Mouse (Mus musculus) heart, postnatal 36 days (tissue): Measurements from ENCODE around the gene Rarb. TPM values are rescaled to one million over a fixed set of nuclear protein-coding genes. Genes with fewer than 3 reads are reported as not detected.

Experiments
- DNase-seq, 2 experiments: peaks; one replicate each; pipeline ENCODE4 v3.0.0; 2021 to 2022
- intact Hi-C: fragments of 180-260 bp; cut with DNase I; formaldehyde crosslinking; loops from one replicate; pipeline ENCODE4 v1.15.1; 2025
- total RNA-seq, 2 experiments: library from RNA; stranded (reverse); gene quantifications; 2 replicates each; pipeline ENCODE4 v1.2.3; 2021

Gene Rarb
- total RNA-seq, 2 experiments from 2014 or later, result 15.8 to 16.2 TPM

- intact Hi-C loops, result loop anchor here (2.0 kb wide), 1 partner anchor 24 kb away; no protein-coding TSS in a partner anchor
- DNase-seq, result peak; percentile 17 to 18
Measured at GRCm38 (mm10) chr14:16599224-16599623, 219.7 kb downstream of the Rarb start.

DNA sequence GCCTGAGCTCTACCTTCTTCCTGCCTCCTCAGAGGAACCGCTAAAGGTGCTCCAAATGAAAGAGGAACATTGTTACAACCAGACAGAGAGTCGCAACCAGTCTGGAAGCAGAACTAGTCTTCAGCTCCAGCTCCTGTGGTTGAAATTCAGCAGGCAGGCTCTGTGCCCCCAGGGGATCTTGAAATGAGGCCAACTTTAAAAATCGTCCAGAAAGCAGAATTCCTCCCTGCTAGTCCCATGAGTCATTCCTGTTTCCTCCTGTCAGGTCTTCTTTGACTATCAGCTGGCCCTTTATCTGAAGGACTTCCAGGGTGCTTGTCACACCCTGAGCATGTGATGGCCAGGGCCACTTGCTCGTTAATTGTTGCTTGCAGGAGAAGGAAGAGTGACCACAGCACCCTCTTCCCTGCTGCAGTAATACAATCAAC, 220.9 kb downstream of the Rarb start:
- peak; percentile 17 to 39 for DNase-seq
- intact Hi-C loops, result loop anchor here (2.0 kb wide), 1 partner anchor 23 kb away; no protein-coding TSS in a partner anchor

GRCm38 (mm10) chr14:16589139-16589538, 229.8 kb downstream of the Rarb start:
- DNase-seq, result no peak
- intact Hi-C loops, result no loop called here

DNA sequence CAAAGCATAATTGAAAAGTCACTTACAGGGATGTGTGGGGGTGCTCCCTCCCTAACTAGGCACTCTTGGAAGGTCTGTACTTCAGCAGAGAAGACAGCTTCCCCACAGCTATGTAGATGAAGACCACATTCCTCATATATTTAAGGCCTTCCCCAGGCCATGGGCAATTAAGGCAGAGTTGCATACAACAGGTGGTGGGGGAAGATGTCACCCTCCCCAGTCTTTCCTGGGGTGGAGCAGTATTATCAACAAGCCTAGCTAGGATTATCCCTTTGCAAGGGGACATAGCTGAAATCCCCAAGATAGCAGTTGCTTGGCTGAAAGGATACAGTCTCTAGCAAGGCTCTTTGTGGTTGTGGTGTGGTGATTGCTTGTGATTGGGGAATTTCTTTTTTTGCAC, 240.9 kb downstream of the Rarb start:
- intact Hi-C loops, result no loop called here
- no peak for DNase-seq

GRCm38 (mm10) chr14:16577049-16577448, 241.9 kb downstream of the Rarb start:
- no peak for DNase-seq
- intact Hi-C loops, result no loop called here

DNA sequence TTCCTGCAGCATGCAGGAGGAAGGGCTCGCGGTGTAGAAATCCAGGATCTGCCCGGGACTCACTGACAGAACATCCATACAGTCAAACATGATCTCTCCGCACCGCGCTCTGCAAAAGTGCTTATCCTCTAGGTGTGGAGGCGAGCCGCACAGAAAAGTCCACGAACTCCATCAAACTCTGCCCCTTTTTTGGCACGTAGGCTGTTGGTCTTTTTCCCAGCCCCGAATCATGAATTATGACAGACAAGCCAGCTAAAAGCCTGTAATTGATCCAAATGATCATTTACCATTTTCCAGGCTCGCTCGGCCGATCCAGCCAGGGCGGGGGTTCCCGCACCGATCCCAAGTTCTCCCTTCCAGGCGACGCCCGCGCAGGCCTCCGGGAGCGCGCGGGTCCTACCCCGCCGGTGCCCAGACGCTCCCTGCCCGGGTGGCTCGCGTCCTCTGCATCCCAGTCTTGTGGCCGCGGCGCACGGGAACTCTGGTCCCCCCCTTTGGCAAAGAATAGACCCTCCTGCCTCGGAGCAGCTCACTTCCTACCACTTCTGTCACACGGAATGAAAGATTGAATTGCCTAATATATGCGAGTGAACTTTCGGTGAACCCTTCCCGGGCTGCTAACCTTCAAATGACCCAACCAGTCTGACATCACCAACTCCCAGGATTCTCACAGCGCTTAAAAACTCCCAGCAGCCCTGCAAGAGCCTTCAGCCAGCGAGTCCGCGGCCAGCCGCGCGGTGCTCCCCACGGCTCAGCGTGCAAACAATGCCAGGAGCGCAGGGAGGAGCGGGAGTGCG, 243.8 kb downstream of the Rarb start:
- DNase-seq, result peak; percentile 78 to 86
- intact Hi-C loops, result loop anchor here (2.0 to 5.0 kb wide), 4 partner anchors 24 to 328 kb away; partner anchors contain the start of genes Ngly1 and Oxsm

DNA sequence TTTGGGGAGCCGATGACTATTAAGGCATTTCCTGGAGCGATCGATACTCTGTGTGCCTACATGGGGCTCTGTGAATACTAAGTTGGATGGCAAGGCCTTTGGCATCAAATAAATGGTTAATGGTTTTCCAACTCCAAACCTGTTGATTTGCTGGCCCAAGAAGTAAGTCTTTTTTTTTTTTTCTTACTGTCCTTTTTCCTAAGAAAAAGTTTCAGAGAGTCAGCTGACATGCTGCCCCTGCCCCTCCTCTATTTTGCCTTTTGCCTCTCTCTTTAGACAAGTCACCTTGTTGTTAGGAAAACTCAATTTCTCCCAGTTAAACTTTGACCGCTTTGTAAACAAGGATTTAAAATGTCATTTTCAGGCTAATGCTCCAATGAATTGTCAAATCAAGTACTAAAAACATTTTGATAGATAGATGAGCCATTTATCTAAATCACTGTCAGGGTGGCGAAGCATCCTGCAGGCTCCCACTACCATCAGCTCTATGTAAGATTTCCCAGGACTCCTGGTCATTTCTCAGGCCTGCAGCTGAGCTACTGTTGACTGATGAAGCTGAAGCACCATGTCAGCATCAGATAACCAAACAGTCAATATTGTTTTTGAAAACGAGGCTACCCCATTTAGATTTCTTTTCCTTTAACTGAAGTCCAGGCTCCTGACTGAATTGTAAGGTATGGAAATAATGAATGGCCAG, 245.3 kb downstream of the Rarb start:
- intact Hi-C loops, result loop anchor here (2.0 to 5.0 kb wide), 4 partner anchors 25 to 326 kb away; partner anchors contain the start of genes Ngly1 and Oxsm
- no peak for DNase-seq

GRCm38 (mm10) chr14:16572755-16573340, 246.1 kb downstream of the Rarb start:
- DNase-seq, result no peak
- intact Hi-C loops, result loop anchor here (5.0 kb wide), 2 partner anchors 71 to 326 kb away; partner anchors contain the start of genes Ngly1 and Oxsm

GRCm38 (mm10) chr14:16569506-16570001, 249.4 kb downstream of the Rarb start:
- DNase-seq, result no peak
- intact Hi-C loops, result loop anchor here (5.0 kb wide), 2 partner anchors 67 to 322 kb away; partner anchors contain the start of genes Ngly1 and Oxsm

DNA sequence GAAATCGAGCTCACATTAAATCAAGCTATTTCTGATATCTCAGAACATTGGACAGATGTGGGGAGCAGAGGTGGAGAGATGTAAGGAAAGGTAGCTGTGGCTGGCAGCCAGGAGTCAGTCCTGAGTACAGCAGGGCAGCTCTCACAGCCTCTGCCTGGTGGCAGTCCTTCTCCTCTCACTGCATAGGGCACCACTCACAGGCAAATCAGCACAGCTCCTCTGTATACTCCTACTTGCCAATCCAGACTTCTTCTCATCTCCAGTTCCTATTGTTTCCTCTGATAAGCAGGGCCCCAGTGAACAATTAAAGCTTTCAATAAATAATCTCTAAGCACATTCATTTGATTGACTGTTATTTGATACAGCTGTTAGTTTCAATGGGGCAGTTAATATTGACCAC, 252.0 kb downstream of the Rarb start:
- intact Hi-C loops, result no loop called here
- no peak for DNase-seq

GRCm38 (mm10) chr14:16563912-16564311, 255.0 kb downstream of the Rarb start:
- intact Hi-C loops, result no loop called here
- DNase-seq, result no peak

GRCm38 (mm10) chr14:16561496-16562170, 257.3 kb downstream of the Rarb start:
- intact Hi-C loops, result no loop called here
- DNase-seq, result no peak

DNA sequence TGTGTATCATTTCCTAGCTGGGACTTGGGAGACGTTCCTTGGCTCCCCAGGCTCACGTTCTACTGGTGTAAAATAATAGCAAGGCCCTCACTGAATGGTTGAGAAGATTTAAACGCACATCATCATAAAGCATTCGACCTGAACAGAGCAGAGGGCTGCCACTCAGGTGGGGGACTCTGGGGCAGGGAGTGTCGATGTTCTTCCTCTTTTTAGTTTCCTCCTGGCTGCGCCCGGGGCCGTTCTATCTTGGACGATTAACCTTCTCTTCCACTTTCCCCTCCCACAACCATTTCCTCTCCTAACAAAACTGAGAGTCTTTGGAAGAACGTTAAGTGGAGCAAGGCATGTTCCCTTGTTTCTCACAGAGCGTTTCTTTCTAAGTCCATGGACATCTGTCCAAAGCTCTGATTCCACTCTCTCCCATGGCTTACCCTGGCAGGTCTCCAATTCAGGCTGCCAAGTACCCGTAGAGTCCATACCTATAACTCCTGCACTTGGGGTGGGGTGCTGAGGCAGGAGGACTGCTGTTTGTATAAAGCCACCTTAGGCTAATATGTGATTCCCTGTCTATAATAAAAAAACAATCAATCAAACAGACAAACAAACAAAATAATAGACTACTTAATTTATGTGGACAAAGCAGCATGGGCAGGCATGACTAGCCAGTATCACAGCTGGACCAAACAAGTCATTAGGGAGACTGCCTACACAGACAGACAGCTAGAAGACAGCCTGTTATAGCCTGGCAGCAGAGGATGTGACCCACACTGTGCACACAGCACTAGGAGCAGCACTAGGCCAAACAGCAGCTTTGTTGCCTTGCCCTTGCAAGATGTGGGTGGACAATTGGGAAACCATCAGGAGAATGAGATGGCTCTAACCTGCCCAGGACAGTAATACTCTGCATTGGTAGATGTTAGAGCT, 259.4 kb downstream of the Rarb start:
- no peak for DNase-seq
- intact Hi-C loops, result no loop called here

- no peak for DNase-seq
Measured at GRCm38 (mm10) chr14:16558033-16558432, 260.9 kb downstream of the Rarb start.

GRCm38 (mm10) chr14:16554643-16555459, 264.1 kb downstream of the Rarb start:
- DNase-seq, result no peak
- intact Hi-C loops, result no loop called here

More at GRCm38 (mm10) chr14:16558033-16558432, 260.9 kb downstream of the Rarb start:
- intact Hi-C loops, result no loop called here

GRCm38 (mm10) chr14:16554319-16554642, 264.7 kb downstream of the Rarb start:
- intact Hi-C loops, result no loop called here
- no peak for DNase-seq

GRCm38 (mm10) chr14:16552293-16552692, 266.7 kb downstream of the Rarb start:
- intact Hi-C loops, result no loop called here
- DNase-seq, result no peak

GRCm38 (mm10) chr14:16551843-16552242, 267.1 kb downstream of the Rarb start:
- no peak for DNase-seq
- intact Hi-C loops, result no loop called here

DNA sequence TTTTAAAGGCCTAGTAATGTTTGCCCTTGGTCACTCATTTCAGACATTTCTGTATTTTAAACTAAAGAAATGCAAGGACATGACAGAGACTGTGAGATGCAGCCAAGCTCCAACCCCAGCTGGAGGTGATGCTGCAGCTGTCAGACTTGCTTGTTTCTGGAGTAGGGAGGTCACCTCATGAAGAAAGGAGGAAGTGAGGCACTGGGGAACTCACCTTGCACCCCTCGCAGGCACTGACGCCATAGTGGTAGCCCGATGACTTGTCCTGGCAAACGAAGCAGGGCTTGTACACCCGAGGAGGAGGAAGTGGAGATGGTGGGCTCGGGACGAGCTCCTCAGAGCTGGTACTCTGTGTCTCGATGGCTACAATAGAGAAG, 270.8 kb downstream of the Rarb start:
- no peak for DNase-seq
- intact Hi-C loops, result no loop called here
